Mouse (Mus musculus): Measurements from ENCODE around the gene Prickle1.

Gene Prickle1

DNA sequence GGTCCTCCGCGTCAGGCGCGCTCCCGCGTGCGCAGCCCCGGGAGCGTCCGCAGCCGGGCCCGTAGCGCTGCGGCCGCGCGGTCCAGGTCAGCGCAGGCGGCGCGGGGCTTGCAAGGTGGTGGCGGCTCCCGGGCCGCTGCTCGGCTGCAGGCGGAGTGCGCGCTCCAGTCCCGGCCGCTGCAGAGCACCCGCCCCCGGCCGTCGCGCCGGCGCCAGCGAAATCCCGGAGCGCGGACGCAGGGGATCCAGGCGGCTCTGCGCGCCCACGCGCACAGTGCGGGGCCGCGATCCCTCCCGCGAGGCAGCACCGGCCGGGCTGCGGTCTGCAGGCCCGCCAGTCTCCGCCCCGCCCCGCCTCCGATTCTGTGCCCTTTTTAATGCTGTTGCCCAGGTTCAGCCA is at the start of gene Prickle1:
Gene Prickle1, minus strand, starts transcription at position 146 of the 400 bp plus-strand sequence.
- no peak for DNase-seq (ENCODE audit: low spot score)

DNA sequence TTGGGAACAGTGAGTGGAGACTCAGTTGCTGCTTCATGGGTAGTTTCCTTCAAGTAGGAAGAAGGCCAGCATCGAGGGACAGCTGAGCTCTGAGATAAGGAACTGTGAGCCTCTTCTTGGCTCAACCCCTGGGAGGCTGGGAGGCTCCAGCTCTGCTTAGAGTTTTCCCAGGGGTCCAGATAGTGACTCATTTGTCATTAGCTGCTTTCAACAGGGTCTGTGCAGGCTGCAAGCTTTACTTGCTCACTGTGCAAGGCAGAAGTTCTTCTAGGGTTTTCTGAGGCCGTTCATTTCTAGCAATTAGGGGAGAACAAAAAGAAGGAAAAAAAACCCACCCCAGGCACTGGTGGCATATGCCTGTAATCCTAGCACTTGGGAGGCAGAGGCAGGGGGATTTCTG is 44.5 kb upstream of the Prickle1 start:
- no peak for DNase-seq (ENCODE audit: low spot score)

DNA sequence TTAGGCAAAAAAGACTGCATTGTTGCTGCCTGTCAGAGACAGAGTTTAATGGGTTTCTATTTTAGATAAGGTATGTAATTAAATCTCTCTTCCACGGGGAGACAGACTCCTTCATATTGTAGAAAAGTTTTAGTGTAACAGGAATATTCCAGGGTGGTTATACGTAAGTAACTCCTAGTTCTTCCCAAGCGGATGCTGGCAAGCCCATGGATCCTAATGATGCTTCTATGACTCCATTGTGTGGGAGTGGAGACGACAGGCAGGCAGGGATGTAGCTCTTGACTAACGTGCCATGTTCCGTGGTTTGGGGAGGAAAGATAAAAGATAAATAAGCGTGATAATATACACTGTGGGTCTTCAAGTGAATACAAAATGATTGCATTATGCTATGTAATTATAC is 41.3 kb upstream of the Prickle1 start:
- no peak for DNase-seq (ENCODE audit: low spot score)

DNA sequence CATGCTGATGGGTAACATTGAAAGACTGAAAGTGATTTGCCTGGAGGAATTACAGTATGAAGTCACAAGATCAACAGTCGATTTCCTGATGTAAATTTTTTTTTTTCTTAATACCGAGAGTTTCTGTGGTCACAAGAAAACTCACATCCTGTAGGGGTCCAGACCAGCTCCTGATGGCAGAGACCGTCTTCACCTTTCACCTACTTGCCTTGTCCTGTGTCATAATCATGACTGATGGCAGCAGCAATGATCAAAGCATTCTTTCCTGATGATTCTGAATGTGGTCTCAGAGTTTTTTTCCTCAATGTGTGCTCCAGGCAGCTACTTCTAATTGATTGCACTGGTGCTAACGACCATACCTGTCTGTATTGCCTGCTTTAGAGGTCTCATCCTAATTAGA is 39.9 kb upstream of the Prickle1 start:
- no peak for DNase-seq (ENCODE audit: low spot score)

DNA sequence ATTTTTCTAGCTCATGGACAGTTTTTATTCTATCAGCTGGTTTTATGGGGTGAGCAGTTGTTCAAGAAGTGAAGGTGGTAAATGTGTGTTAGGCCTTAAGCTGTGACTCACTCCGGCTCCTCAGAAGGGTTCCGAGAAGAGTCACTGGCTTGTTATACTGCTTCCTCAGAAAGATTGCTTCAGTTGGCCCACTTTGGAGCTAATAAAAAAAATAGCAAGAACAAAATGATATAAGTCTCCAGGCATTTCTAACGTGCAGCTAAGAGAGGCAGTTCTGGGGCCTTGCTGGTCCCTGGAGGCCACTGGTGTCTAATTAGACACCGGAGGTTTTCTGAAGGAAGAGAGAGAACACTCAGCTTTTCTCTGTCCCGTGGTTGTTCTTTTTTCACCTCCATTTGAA is 38.8 kb upstream of the Prickle1 start:
- DNase-seq (ENCODE audit: low spot score), result no peak

DNA sequence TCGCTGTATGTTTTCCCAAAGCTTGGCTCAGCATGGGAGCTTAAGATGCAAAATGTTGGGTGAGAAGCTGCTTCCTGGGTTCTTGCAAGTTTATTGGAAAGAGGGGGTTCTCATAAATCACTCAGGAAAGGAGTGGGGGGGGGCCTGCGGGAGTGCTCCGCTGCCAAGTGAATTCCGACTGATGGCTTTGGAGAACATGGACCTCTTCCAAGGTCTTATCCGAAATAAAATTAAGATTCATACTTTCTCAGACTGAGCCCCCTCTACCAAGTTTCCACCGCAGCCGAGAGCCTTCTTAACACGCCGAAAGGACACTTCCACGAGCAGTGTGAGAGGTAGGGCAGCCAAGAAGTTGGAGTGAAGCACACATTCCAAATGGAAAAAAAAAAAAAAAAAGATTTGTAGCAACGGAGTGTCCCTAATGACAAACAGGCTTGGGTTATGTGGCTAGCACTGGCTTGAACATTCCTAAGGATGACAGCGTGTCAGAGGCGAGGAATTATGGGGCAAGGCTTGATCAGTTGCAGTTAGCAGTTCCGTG is 34.4 kb upstream of the Prickle1 start:
- DNase-seq (ENCODE audit: low spot score), result no peak

DNA sequence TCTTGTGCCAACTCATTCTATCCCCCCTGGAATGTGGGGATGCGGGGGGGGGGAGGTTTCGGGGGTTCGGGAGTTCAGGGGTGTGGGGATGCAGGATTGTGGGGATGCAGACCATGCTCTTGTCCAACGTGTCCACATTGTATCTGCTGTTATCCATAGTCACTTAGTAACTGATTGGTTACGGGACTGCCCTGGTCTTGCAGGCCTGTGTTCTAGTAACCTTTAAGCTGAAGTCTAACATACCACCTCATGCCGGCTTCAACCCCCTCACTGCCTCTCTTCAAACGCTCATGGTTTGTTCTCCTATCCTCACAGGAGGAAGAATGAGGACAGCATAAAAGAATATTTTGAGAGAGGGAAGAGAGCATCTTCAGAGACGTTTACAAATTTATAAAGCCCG is 33.5 kb upstream of the Prickle1 start:
- DNase-seq (ENCODE audit: low spot score), result no peak

DNA sequence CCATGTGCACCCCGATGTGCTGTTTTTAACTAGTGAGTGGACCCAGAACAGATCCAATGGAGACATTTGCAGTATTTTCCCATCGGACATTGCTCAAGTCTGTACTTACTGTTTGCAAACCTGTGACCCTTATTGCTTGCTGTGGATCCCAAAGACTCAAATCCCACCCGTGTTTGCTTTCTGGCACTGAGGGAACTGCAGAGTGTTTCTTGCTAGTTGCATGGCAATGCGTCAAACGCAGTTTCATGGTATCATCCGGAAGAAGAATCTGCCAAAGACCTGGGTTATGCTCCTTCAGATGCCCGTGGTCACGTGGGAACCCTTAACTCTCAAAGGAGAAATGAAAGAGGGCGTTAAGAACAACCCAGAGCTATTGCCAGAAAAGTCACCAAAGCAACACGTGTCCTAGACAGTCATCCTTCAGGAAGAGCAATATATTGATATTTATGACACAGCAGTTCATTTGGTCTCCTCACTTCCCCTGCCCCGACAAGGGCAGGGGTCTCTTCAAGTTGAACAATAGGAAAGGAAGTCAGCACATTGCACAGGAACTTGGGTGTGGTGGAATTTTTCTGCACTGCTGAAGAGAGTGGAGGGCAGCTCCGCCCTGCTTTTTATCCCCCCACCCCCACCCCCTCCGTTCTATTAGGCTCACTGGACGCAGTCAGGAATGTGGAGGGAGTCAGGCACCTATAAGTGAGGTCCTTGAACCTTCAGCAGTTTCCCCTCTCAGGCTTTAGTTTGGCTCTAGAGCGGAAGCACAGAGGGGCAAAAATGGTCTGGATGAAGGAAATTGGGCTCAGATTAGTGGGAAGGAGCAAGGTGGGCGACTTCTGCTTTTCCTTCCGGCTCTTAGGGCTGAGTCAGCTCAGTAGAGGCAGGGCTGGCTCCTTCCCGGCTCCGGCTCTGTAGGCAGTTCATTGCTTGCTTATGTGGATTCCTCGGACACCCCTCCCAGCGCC is 32.4 kb upstream of the Prickle1 start:
- DNase-seq (ENCODE audit: low spot score), result no peak

DNA sequence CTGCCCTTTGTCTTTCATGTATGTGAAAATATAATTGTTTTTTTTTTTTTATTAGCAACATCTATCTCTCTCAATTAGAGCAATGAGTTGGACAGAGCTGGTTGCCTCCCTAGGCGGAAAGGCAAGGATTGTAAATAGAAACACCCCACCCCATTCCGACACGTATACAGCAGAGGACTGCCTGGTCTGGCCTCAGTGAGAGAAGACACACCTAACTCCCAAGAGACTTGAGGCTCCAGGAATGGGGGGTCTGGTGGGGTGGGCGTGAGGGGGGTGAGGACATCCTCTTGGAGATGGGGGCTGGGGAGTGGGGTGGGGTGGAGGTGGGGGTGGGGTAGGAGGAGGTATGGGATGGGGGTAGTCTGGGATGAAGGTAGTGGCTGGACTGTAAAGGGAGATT is 23.9 kb upstream of the Prickle1 start:
- no peak for DNase-seq (ENCODE audit: low spot score)

DNA sequence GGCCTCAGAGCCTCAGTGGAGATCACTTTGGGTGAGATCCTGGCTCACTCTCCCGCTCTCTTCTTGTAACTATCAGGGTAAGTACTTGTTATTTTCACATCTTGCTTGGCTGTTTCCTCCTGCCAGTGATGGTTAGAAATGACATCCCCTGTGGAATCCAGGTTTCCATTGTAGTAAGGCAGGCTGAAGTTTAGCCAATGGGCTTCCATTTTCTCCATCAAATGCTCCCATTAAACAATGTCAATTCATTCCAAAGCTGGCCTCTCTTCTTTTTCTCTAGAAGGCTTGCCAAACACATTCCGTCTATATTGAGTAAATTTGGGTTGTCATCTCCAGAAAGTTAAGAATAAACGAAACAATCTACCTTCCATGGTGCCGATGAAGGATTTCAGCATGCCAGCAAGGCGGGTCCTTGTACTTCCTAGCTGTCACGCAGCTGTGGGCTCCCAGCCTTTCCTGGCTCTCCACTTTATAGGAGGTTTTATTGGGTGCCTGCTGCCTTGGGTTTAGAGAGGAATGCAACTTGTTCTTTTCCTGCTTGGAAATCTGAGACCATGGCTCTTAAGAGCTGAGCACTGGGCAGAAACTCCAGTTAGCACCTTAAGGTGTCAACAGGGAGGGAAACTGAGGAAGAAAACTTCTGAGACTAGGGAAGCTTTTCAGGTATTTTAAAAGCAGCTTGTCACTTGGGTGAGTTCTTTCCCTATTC is 22.9 kb upstream of the Prickle1 start:
- no peak for DNase-seq (ENCODE audit: low spot score)

DNA sequence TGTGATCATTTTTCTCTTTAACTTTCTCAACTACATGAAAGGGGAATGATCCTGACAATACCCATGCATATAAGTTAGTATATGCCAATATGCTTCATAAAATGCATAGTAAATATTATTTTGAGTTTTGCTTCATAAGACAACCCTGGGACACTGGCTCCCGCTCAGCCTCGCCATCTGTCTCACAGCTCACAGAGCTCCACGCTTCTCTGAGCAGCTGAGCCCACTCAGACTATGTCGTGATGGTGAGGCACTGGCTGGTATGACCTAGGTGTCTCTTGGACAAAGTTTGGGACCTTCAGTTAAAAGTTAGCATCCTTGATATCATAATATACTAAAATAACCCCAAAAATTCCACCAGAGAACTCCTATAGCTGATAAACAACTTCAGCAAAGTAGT is 20.6 kb upstream of the Prickle1 start:
- DNase-seq (ENCODE audit: low spot score), result no peak

DNA sequence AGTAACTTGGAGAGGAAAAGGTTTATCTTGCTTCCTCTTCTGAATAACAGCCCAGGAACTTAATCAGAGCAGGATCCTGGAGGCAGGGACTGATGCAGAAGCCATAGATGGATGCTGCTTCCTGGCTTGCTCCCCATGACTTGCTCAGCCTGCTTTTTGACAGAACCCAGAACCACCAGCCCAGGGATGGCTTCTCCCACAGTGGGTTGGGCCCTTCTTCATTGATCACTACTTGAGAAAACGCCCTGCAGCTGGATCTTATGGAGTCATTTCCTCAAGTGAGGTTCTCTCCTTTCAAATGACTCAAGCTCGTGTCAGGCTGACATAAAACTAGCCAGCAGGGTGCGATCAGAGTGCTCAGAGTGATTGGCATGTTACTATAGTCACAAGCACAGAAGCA is 19.3 kb upstream of the Prickle1 start:
- DNase-seq (ENCODE audit: low spot score), result no peak

DNA sequence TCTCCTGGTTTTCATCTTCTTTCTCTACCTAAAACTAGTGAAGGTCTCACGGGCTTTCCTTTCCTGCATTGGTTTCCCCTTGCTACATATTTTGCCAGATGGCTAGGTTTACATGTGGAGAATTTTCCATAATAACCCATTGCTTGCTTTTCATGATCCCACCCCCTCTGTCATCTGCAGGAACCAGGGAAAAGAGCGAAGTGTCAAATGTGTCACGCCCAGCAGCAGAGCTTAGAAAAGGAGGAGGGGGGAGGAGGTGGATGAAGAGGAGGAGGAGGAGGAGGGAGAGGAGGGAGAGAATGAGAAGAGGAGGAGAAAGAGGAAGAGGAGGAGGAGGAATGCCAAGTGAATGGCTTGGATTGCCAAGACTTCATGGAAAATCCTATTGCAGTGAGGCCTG is 17.9 kb upstream of the Prickle1 start:
- DNase-seq (ENCODE audit: low spot score), result no peak

DNA sequence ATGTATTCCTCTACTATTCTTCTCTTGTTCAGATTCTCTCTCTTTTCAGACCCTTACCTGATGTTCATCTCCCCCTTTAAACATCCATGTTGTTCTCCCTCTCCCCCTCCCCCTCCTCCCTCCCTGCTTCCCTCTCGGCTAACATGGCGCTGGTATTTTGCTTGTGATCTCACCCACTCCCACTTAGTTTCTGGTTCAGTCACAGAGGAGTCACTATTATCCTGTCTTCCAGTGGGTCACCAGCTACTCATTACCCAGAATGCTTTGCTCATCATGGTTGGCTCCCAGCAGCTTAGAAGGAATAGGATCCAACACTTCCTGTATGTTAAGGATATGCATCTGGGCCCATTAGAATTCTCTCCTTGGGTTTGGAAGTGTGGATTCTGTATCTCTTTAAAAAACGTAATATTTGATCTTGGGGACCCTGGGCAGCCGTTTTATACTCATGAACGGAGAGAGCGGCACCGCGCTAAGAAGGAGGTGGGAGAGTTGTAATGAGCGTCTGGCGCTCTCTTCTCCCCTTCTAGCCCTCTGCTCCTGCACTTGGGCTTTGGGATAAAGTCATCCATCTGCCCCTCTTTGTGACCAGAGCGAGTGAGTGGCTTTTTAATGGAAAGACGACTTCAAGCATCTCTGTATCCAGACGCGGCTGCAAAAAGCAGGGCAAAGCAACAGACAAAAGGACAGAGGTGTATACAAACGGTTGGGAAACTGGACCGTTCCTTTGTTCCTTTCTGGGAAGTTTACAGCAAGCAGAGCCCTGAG is 16.0 kb upstream of the Prickle1 start:
- DNase-seq (ENCODE audit: low spot score), result no peak

DNA sequence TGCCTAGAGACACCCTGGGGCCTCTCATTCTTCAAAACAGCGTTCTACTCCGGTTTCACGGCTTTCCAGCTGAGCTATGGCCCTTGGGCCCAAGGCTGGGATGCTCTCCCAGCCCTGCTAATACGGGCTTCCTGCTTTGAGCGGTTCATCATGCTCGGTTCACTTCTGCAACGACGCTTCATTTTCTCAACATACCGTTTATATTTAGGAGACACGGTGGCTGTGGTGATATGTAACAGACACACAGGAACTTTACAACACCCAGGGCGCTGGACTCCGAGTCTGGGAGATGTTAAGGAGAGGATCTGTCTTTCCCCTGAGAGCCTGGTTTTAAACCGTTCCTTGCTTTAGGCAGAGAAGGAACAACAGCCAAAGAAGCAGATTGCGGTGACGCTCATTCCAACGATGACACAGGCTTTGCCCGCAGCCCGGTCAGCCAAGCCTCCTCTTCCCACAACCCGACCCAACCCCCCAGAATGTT is 15.1 kb upstream of the Prickle1 start:
- DNase-seq (ENCODE audit: low spot score), result no peak

DNA sequence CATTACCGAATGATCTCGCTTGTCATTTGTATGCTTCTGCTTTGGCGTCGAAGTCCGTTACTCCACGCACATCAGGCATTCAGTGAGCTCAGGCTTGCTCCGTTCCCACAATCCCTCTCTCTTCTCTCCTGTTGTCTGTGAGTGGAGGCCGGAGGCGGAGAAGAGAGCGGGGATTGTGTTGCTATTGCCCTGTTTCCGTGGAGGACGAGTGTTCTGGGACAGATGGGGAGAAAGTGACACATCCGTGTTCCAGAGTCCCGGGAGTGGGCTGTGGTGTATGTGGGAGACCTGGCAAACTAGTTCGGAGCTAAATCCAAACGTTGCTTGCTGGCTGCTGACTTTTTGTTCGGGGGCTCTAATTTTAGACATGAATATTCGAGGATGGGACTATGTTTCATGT is 14.6 kb upstream of the Prickle1 start:
- DNase-seq (ENCODE audit: low spot score), result peak; percentile 57

DNA sequence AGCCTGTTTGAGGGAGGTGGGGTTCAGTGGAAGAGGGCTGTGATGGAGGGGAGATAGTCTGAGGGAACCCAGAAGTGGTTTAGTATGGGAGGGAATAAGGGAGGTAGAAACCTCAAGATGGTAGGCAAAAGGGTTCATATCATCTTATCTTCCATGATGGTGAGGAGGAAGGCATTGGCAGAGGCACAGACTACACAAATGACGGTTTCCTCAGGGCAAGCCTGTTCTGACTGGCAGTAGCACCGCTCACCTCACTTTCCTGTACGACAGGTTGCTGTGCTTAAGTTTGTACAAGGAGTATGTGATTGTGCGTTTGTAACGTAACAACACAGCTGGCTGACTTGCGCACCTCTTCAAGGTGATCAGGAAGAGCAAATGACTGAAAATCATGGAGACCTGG is 7.2 kb upstream of the Prickle1 start:
- DNase-seq (ENCODE audit: low spot score), result no peak

DNA sequence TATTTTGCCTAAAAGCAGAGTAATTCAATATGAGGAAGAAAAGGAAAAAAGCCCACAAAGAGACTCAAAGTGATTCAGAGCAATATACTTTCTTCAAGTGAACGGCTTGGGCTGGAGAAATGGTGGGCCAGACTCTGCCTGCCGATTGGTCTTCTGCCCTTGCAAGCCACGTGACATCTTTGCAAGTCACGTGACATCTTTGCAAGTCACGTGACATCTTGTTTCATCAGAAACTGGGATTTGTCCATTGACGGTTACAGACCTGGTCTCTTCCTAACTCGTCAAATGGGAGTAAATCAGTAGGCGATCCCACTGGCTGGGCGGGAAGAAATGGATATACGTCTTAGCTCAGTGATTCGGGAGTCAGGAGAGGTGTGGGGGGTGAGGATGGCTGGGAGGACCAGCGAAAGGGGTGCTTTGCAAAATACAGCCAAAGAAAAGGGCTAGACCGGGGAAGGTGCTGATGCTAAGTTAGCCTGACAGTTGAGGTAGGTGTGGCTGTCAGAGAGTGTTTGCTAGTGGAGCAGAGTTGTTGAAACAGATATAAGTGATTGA is 5.8 kb upstream of the Prickle1 start:
- DNase-seq (ENCODE audit: low spot score), result no peak

DNA sequence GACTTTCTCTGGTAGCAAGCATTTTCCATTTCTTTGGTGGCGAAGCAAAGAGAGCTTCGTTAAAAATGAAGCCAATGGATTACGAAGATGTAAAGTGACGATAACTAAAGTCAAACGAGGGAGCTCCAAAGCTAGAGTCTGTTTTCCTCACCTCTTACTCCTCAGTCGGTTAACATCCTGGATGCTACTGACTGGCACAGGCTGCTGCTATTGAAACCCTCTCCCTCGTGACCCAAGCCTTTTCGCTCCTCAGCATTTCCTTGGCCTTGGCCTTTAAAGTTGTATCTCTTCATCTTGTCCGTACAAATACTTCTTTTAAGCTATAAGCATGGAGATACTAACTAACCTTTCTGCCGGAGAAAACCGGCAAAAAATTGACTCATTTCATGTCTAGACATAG is 1.3 kb upstream of the Prickle1 start:
- DNase-seq (ENCODE audit: low spot score), result no peak

DNA sequence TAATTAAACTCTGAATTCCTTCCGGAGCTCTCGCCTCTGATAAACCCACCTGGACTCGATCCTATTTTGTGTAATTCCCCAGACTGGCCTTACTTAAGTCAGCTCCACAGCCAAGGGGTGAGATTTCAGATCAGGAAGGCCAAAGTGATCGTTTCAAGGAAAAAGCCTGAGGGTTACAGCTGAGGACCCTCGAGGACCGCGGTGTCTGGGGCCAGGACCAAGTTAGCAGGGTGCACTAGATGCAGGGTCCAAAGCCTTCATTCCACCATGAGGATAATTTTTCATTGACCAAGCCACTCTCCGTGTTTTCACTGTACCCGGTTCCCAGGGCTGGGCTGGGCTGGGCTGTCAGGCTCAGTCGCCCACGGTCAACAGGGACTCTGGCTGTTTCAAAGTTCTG is 594 bp upstream of the Prickle1 start:
- DNase-seq (ENCODE audit: low spot score), result no peak

DNA sequence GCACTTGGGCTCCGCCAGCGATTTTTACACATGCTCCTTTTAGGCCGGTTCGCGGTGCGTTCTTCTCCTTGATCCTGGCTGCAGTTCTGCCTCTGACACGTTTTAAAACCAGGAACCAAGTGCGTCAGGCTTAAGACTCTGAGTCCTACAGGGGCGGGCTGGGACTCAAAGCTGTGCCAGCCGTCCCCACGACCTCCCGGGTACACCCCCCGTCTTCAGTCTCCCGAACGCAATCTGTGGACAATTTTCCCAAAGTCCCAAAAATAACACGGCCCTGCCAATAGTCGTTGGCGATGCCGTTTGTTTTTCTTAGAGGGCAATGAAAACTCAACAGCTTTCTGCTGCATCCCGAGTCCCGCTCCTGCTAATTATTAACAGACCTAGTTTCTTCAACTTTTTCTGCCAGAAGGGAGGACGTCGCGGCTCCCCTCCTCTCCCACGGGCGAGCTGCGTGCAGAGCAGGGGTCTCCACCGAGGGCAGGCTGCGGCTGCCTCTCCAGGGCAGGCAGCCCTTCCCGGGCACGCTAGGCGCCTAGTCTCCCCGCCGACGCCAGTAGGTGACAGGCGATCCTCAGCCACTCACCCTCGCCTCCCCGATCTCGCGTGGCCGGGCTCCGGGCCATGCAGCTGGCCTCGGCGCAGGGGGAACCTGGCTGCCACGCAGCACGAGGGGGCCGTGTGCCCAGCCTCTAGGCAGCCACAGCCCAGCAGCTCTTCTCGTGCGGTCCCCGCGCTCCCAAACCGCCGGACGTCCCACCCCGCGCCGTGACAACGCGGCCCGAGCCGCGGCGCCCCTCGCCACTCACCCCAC is 598 bp downstream of the Prickle1 start:
- no peak for DNase-seq (ENCODE audit: low spot score)

Measured in layer of hippocampus, adult 9-10 months (tissue).